Mouse (Mus musculus) T-helper 2 cell (primary cell): Measurements from ENCODE around the gene Ldlr.

Source experiments
- in situ Hi-C: fragments of 300-600 bp; cut with MboI, MseI; formaldehyde crosslinking; loops from one replicate; pipeline ENCODE4 v1.15.1; 2025; ENCODE audit warnings: high pct_unique_total_duplicates

Ldlr gene

DNA sequence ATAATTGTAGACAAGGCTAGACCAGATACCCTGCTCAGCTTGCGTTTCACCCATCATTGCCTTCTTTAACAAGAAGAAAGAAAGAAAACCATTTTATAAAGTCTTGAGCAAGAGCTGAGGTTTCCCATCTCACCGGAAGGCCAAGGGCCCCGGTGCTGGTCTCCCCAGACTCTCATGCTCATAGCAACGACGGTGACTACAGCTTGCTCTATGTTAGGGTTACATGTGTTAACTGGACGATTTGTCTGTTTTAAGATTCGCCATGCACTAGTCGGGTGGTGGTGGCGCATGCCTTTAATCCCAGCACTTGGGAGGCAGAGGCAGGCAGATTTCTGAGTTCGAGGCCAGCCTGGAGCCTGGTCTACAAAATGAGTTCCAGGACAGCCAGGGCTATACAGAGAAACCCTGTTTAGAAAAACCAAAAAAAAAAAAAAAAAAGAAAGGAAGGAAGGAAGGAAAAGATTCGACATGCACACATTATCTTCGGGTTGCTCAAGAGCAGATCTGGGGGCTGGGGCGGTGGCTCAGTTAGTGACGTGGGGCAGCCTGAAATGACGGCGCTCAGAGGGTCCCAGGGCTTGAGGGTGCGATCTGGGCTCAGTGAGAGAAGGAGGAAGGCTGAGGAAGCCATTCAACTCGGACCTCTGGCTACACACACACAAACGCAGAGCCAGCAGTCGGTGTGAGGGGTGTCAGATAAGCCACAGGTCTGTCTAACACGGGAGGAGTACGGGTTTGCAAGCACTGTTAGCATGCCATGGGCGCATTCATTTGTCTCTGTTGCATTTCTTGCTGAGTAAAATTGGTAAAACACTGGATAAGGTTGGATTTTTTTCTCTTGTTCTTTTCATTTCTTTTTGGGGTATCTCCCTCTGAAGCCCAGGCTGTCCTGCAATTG is 2.2 kb downstream of the Ldlr start:
- in situ Hi-C loops: no loop called here

DNA sequence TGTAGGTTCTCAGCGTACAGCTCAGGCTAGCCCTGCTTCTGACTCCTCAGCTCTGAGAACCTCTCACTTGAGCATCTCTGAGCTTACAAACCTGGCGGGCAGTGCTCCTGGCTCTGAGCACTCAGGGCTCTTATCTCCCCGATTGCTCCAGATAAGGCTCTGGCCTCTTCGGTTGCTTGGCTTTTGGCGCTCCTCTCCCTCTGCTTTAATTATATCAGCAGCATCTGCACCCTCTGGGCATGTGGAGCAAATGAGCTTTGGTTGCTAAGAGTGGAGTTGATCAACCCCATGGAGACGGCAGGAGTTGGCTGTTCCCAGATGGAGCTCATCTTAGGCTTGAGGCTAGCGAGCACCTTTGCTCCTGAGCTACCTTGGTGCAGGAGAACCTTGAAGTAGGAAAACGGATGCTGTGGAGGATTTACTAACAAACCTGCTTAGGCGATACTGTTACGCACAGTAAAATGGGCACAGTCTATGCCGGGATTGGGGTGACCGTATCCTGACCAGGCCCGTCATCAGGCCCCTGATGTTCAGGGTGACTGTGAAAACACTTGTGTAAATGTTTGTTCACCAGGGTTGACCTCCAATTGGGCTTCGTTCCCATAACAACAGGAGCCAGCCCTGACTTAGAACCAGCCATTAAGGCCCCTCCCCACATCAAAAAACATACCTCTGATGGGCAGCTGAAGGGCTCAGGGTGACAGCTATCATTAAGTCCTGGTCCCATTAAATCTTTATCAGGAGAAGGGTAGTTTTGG is 3.1 kb downstream of the Ldlr start:
- in situ Hi-C loops: no loop called here

- in situ Hi-C loops: no loop called here
These were observed 5.1 kb downstream of the Ldlr start for GRCm38 (mm10) chr9:21728261-21728832.

DNA sequence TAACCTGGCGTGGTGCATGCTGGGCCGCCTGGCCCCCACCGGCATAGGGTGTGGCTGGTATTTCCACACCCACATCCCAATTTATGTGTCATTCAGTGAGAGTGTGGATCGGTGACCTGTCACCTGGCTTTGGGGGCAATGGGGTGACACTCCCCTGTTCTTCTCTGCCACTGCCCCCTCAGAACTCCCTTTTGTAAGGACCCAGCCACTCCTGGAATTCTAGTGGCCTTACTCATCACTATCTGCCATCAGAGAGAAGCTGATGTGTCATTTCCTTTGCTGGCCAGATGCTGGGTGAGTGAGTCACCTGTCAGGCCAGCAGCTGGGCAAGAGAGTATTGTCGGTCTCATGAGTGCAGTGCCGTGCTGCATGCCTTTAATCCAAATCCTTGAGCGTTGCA is 6.0 kb downstream of the Ldlr start:
- in situ Hi-C loops: no loop called here

DNA sequence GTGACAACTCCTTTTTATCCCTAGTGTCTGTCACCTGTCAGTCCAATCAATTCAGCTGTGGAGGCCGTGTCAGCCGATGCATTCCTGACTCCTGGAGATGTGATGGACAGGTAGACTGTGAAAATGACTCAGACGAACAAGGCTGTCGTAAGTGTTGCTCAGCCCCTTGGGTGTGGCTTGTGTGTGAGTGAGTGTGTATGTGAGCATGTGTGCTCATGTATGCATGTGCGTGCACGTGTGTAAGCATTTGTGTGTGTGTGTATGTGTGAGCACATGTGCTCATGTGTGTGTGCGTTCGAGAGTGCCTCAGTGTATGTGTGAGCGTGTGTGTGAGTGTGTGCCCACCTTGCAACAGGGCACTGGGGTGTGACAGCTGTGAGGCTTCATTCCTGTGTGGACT is 9.0 kb downstream of the Ldlr start:
- in situ Hi-C loops: no loop called here

DNA sequence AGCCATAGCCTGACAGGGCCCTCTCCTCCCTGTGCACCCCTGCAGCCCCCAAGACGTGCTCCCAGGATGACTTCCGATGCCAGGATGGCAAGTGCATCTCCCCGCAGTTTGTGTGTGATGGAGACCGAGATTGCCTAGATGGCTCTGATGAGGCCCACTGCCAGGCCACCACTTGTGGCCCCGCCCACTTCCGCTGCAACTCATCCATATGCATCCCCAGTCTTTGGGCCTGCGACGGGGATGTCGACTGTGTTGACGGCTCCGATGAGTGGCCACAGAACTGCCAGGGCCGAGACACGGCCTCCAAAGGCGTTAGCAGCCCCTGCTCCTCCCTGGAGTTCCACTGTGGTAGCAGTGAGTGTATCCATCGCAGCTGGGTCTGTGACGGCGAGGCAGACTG is 10.2 kb downstream of the Ldlr start:
- in situ Hi-C loops: no loop called here

DNA sequence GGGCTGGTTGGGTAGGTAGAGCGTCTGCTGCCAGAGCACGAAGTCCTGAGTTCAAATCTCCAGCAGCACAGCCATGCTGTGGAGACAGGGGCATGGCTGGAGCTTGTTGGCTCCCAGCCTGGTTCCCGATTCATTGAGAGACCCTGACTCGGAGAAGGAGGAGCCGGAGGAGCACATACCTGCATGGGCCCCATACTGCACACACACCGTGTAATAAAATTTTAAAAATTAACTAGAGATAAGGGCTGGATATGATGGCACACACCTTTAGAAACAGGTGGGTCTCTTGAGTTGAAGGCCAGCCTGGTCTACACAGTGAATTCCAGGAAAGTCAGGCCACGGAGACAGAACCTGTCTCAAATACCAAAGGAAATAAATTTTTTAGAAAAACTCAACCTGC is 10.7 kb downstream of the Ldlr start:
- in situ Hi-C loops: no loop called here

DNA sequence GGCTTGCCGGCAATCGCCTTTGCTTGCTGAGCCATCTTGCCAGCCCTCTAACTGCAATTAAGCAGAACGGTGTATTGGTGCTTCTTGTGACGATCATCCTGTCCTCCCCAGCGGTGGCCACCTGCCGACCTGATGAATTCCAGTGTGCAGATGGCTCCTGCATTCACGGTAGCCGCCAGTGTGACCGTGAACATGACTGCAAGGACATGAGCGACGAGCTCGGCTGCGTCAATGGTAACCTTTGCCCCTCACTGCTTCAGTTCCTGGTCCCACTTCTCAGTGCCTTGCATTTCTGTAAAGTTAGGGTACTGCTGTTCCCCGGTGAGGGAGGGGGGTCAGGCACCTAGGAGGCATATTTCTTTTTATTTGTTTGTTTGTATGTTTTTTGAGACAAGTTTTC is 11.8 kb downstream of the Ldlr start:
- in situ Hi-C loops: no loop called here

- in situ Hi-C loops: no loop called here
These were observed 13.3 kb downstream of the Ldlr start for GRCm38 (mm10) chr9:21736580-21736979.

GRCm38 (mm10) chr9:21737188-21737587 is 13.9 kb downstream of the Ldlr start:
- in situ Hi-C loops: no loop called here

- in situ Hi-C loops: no loop called here
These were observed 15.5 kb downstream of the Ldlr start for GRCm38 (mm10) chr9:21738776-21739175.

DNA sequence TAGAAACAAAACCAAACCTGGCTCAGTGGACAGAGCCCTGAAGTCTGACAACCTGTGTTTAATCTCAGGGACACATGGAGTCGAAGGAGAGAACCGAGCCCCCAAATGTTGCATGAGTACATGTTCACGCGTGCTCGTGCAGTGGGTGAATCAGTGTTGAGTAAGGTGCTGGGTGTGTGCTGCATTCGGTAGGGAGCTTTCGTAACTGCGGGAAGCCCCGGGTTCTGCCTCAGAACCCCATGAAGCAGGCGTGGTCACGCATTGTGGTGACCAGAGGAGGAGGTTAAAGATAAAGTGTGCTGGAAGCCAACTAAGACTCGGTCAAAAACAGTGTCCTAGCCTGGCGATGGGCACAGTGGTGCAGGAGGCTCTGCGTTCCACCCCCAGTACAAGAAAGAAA is 17.1 kb downstream of the Ldlr start:
- in situ Hi-C loops: no loop called here

GRCm38 (mm10) chr9:21741514-21741913 is 18.2 kb downstream of the Ldlr start:
- in situ Hi-C loops: no loop called here

- in situ Hi-C loops: no loop called here
These were observed 24.0 kb downstream of the Ldlr start for GRCm38 (mm10) chr9:21747238-21747774.

- in situ Hi-C loops: no loop called here
These were observed 24.8 kb downstream of the Ldlr start for GRCm38 (mm10) chr9:21748033-21748432.

- in situ Hi-C loops: no loop called here
These were observed 25.2 kb downstream of the Ldlr start for GRCm38 (mm10) chr9:21748491-21748890.

- in situ Hi-C loops: no loop called here
These were observed 26.3 kb downstream of the Ldlr start for GRCm38 (mm10) chr9:21749382-21750118.

- in situ Hi-C loops: no loop called here
These were observed 27.1 kb downstream of the Ldlr start for GRCm38 (mm10) chr9:21750370-21750769.

GRCm38 (mm10) chr9:21751347-21751746 is 28.1 kb downstream of the Ldlr start:
- in situ Hi-C loops: no loop called here

- in situ Hi-C loops: no loop called here
These were observed 29.0 kb downstream of the Ldlr start for GRCm38 (mm10) chr9:21752252-21752792.

DNA sequence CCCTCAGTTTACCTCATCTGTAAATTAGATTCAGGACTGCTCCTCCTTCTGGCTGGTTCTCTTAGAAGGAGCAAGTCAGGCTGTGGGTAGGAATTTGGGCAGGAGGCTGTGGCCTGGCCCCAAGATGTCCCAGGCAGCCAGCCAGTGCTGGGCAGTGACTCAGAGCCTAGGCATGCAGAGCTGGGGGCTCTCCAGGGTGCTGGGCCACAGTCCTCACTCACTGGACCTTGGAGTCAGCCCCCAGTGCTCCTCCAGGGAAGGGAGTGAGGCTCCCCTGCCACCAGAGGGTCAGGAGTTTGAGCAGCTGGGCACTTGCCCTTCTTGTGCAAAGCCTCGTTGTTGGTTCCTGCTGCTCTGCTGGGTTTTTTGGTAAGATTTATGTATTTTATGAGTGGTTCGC is 30.7 kb downstream of the Ldlr start:
- in situ Hi-C loops: no loop called here
